Mouse (Mus musculus): ENCODE results near the gene Brms1. TPM values are rescaled to one million over a fixed set of nuclear protein-coding genes. Genes with fewer than 3 reads are reported as not detected.
"Not testable (repeated sequence)": the region's sequence is repeated elsewhere in the genome, so short reads cannot be mapped to it uniquely, and the experiment has no call there.

Brms1 gene
- total and polyA plus RNA-seq, 2 experiments from 2014 or later, result 1.9 to 20.4 TPM

DNA sequence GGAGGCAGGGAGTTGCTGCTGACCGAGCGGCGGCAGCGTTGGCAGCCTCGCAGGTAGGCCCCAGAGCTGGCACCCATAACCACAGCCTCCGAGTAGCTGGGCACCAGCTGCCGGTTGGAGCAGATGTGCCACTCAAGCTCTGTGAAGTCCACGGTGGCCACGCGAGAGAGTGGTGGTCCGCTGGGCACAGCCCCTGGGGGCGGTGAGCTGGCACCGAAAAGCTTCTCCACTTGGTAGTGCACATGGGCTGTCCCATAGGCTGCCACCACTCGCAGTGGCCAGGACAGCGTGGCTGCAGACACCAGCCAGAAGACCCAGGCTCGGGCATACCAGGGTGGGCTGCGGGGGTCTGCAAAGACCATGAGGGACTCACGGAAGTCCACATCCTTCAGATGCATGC, 40.9 kb downstream of the Brms1 start:
- 65% methylated on average over 18 of the region's 18 CpGs for WGBS

GRCm38 (mm10) chr19:5082596-5082995, 41.4 kb downstream of the Brms1 start:
- ATAC-seq (ENCODE audit: insufficient read depth, low read depth), result no peak
- Histone ChIP-seq H3K9ac (replicated peaks; ENCODE audit: low read depth, low read length) (no peak overlapping the region), H3K4me1 (ENCODE audit: control insufficient read depth, insufficient read depth) (peaks cover 6% of the 10 kb centered on the region; the same call in 1 of the 2 replicates), H3K36me3 (replicated peaks; ENCODE audit: control insufficient read depth, insufficient read depth, low read length) (no peaks in the 10 kb centered on the region), H3K27me3 (ENCODE audit: control insufficient read depth, insufficient read depth, low read length) (peaks cover 65% of the 10 kb centered on the region), H3K27ac (ENCODE audit: low read depth) (no peak overlapping the region), H3K4me2 (ENCODE audit: low read depth, low read length) (no peak overlapping the region), H3K4me3 (ENCODE audit: low read depth, low read length) (no peak overlapping the region), H3K9me3 (replicated peaks; ENCODE audit: control insufficient read depth, low read length) (no peaks in the 10 kb centered on the region)
- DNase-seq (ENCODE audit: low spot score), result no peak
- WGBS, result 68% methylated on average over 24 of the region's 24 CpGs
- TF ChIP-seq EP300 (IDR thresholded peaks at IDR 0.05; ENCODE audit: low read depth) (no peak), CTCF (IDR thresholded peaks at IDR 0.05; ENCODE audit: low read depth) (no peak)

More for the DNA sequence above, 40.9 kb downstream of the Brms1 start:
- peaks cover 65% of the 10 kb centered on the region for H3K27me3 ChIP-seq (ENCODE audit: control insufficient read depth, insufficient read depth, low read length)
- no peak for TF ChIP-seq CTCF (IDR thresholded peaks at IDR 0.05; ENCODE audit: low read depth)
- no peak for TF ChIP-seq EP300 (IDR thresholded peaks at IDR 0.05; ENCODE audit: low read depth)
- no peaks in the 10 kb centered on the region for H3K4me1 ChIP-seq (ENCODE audit: control insufficient read depth, insufficient read depth)
- no peaks in the 10 kb centered on the region for H3K9me3 ChIP-seq (replicated peaks; ENCODE audit: control insufficient read depth, low read length)
- H3K4me2 ChIP-seq (ENCODE audit: low read depth, low read length), result no peak overlapping the region
- no peak for DNase-seq (ENCODE audit: low spot score)
- H3K9ac ChIP-seq (replicated peaks; ENCODE audit: low read depth, low read length), result no peak overlapping the region
- no peak for ATAC-seq (ENCODE audit: insufficient read depth, low read depth)
- no peak overlapping the region for H3K4me3 ChIP-seq (ENCODE audit: low read depth, low read length)
- no peak overlapping the region for H3K27ac ChIP-seq (ENCODE audit: low read depth)
- H3K36me3 ChIP-seq (replicated peaks; ENCODE audit: control insufficient read depth, insufficient read depth, low read length), result no peaks in the 10 kb centered on the region

- Histone ChIP-seq H3K27ac (ENCODE audit: low read depth) (no peak overlapping the region), H3K4me1 (ENCODE audit: control insufficient read depth, insufficient read depth) (peaks cover 11% of the 10 kb centered on the region), H3K9ac (replicated peaks; ENCODE audit: low read depth, low read length) (no peak overlapping the region), H3K4me3 (ENCODE audit: low read depth, low read length) (no peak overlapping the region), H3K36me3 (replicated peaks; ENCODE audit: control insufficient read depth, insufficient read depth, low read length) (no peaks in the 10 kb centered on the region), H3K4me2 (ENCODE audit: low read depth, low read length) (no peak overlapping the region), H3K9me3 (replicated peaks; ENCODE audit: control insufficient read depth, low read length) (no peaks in the 10 kb centered on the region), H3K27me3 (ENCODE audit: control insufficient read depth, insufficient read depth, low read length) (peaks cover 65% of the 10 kb centered on the region)
- TF ChIP-seq EP300 (IDR thresholded peaks at IDR 0.05; ENCODE audit: low read depth), result no peak
- TF ChIP-seq CTCF (IDR thresholded peaks at IDR 0.05; ENCODE audit: low read depth), result no peak
- WGBS, result 56% methylated on average over 3 of the region's 3 CpGs
- ATAC-seq (ENCODE audit: insufficient read depth, low read depth) (no peak), DNase-seq (ENCODE audit: low spot score) (no peak)
These were observed 43.0 kb downstream of the Brms1 start for GRCm38 (mm10) chr19:5083961-5084833.

- DNase-seq (ENCODE audit: low spot score), result no peak
- no peak for TF ChIP-seq EP300 (IDR thresholded peaks at IDR 0.05; ENCODE audit: low read depth)
- no peak for TF ChIP-seq CTCF (IDR thresholded peaks at IDR 0.05; ENCODE audit: low read depth)
- H3K27me3 ChIP-seq (ENCODE audit: control insufficient read depth, insufficient read depth, low read length), result peaks cover 65% of the 10 kb centered on the region
- H3K27ac ChIP-seq (ENCODE audit: low read depth), result no peak overlapping the region
- peak overlapping the region; percentile 50 for H3K4me3 ChIP-seq (ENCODE audit: low read depth, low read length)
- 2% methylated on average over 15 of the region's 15 CpGs for WGBS
- H3K4me1 ChIP-seq (ENCODE audit: control insufficient read depth, insufficient read depth), result peaks cover 14% of the 10 kb centered on the region
- H3K9me3 ChIP-seq (replicated peaks; ENCODE audit: control insufficient read depth, low read length), result no peaks in the 10 kb centered on the region
- H3K36me3 ChIP-seq (replicated peaks; ENCODE audit: control insufficient read depth, insufficient read depth, low read length), result no peaks in the 10 kb centered on the region; the same call in 1 of the 2 replicates
- H3K9ac ChIP-seq (replicated peaks; ENCODE audit: low read depth, low read length), result no peak overlapping the region
- ATAC-seq (ENCODE audit: insufficient read depth, low read depth), result no peak
- peak overlapping the region; percentile 70 for H3K4me2 ChIP-seq (ENCODE audit: low read depth, low read length)
These were observed 43.6 kb downstream of the Brms1 start for GRCm38 (mm10) chr19:5084834-5085144.

- H3K27ac ChIP-seq (ENCODE audit: low read depth), result no peak within 1 kb of the TSS
- WGBS, result under 1% methylated on average over 49 of the region's 69 CpGs
These were observed 44.1 kb downstream of the Brms1 start, which contains the start of gene Tmem151a for GRCm38 (mm10) chr19:5085145-5085863. Gene Tmem151a, minus strand, starts transcription at chr19:5085531.

GRCm38 (mm10) chr19:5086533-5086932, 45.4 kb downstream of the Brms1 start:
- not testable (repeated sequence) for H3K9me3 ChIP-seq (replicated peaks; ENCODE audit: control insufficient read depth, low read length); DNase-seq (ENCODE audit: low spot score); H3K9ac ChIP-seq (replicated peaks; ENCODE audit: low read depth, low read length); H3K4me2 ChIP-seq (ENCODE audit: low read depth, low read length); H3K27ac ChIP-seq (ENCODE audit: low read depth); H3K4me3 ChIP-seq (ENCODE audit: low read depth, low read length); ATAC-seq (ENCODE audit: insufficient read depth, low read depth)
- Histone ChIP-seq H3K36me3 (replicated peaks; ENCODE audit: control insufficient read depth, insufficient read depth, low read length) (peaks cover 10% of the 10 kb centered on the region), H3K27me3 (ENCODE audit: control insufficient read depth, insufficient read depth, low read length) (peaks cover 50% of the 10 kb centered on the region), H3K4me1 (ENCODE audit: control insufficient read depth, insufficient read depth) (peaks cover 14% of the 10 kb centered on the region)
- WGBS, result 61% methylated on average over 4 of the region's 4 CpGs

More at GRCm38 (mm10) chr19:5085145-5085863, 44.1 kb downstream of the Brms1 start, which contains the start of gene Tmem151a:
- Histone ChIP-seq H3K4me2 (ENCODE audit: low read depth, low read length) (peak within 1 kb of the TSS; percentile 70), H3K36me3 (replicated peaks; ENCODE audit: control insufficient read depth, insufficient read depth, low read length) (peaks cover 1% of the 10 kb centered on the region; the same call in 1 of the 2 replicates), H3K9me3 (replicated peaks; ENCODE audit: control insufficient read depth, low read length) (no peaks in the 10 kb centered on the region), H3K27me3 (ENCODE audit: control insufficient read depth, insufficient read depth, low read length) (peaks cover 62% of the 10 kb centered on the region), H3K4me1 (ENCODE audit: control insufficient read depth, insufficient read depth) (peaks cover 14% of the 10 kb centered on the region), H3K4me3 (ENCODE audit: low read depth, low read length) (peak within 1 kb of the TSS; percentile 50), H3K9ac (replicated peaks; ENCODE audit: low read depth, low read length) (no peak within 1 kb of the TSS)
- DNase-seq (ENCODE audit: low spot score), result no peak
- no peak for TF ChIP-seq CTCF (IDR thresholded peaks at IDR 0.05; ENCODE audit: low read depth)
- no peak for TF ChIP-seq EP300 (IDR thresholded peaks at IDR 0.05; ENCODE audit: low read depth)
- no peak for ATAC-seq (ENCODE audit: insufficient read depth, low read depth)

Measured in heart, postnatal 0 days (tissue).